Mouse (Mus musculus) CH12.LX (cell line): Measurements from ENCODE around the gene Fpgs. TPM values are rescaled to one million over a fixed set of nuclear protein-coding genes. Genes with fewer than 3 reads are reported as not detected.

ENCODE experiments used
- DNase-seq: peaks from one replicate; pipeline ENCODE4 v3.0.0-alpha.2; 2013; ENCODE audit errors: extremely low read depth
- H3K27ac ChIP-seq: 2 replicates; pipeline ENCODE4 v1.5.1; 2012; ENCODE audit warnings: low read depth, mild to moderate bottlenecking, control low read depth, moderate library complexity; ENCODE audit not compliant: insufficient read depth
- H3K27me3 ChIP-seq: replicated peaks from 2 replicates; pipeline ENCODE3; 2012; ENCODE audit warnings: inconsistent platforms
- H3K36me3 ChIP-seq, 2 experiments: replicated peaks in 1 of 2; 2 replicates each; pipeline versions ENCODE3 to v1.6.1; 2012; ENCODE audit warnings: inconsistent platforms in 1 of 2, low read length in 1 of 2, mild to moderate bottlenecking in 1 of 2, mixed read lengths in 1 of 2, moderate library complexity in 1 of 2; ENCODE audit not compliant: control insufficient read depth in 1 of 2, insufficient read depth in 1 of 2
- H3K4me1 ChIP-seq, 2 experiments: 2 replicates each; pipeline ENCODE4 v1.6.1; 2012; ENCODE audit warnings: inconsistent platforms in 1 of 2, moderate library complexity in 1 of 2; ENCODE audit not compliant: insufficient read depth in 2 of 2, control insufficient read depth in 1 of 2
- H3K4me2 ChIP-seq: 2 replicates; pipeline ENCODE4 v1.6.1; 2012; ENCODE audit warnings: low read depth, mild to moderate bottlenecking, control low read depth; ENCODE audit not compliant: poor library complexity, insufficient read depth, severe bottlenecking
- H3K4me3 ChIP-seq, 3 experiments: fragments of 150-350 bp in 1 of 3; sonication (generic) in 1 of 3; replicated peaks in 1 of 3; 2 replicates each; pipeline versions ENCODE3 to v1.5.1; 2011 to 2012; ENCODE audit warnings: low read depth in 2 of 3, low read length in 2 of 3, mild to moderate bottlenecking in 2 of 3, moderate library complexity in 2 of 3, control low read depth in 1 of 3, improper control_type of control experiment in 1 of 3, inconsistent platforms in 1 of 3, mixed read lengths in 1 of 3; ENCODE audit not compliant: poor library complexity in 1 of 3
- H3K79me2 ChIP-seq: replicated peaks from 2 replicates; pipeline ENCODE4 v1.6.1; 2012; ENCODE audit warnings: mild to moderate bottlenecking, moderate library complexity; ENCODE audit not compliant: control insufficient read depth, poor library complexity, insufficient read depth, severe bottlenecking; ENCODE audit errors: extremely low read depth
- H3K9ac ChIP-seq: 2 replicates; pipeline ENCODE4 v1.6.1; 2012; ENCODE audit warnings: low read depth, mild to moderate bottlenecking, control low read depth, moderate library complexity; ENCODE audit not compliant: insufficient read depth
- H3K9me3 ChIP-seq: replicated peaks from 2 replicates; pipeline ENCODE3; 2012; ENCODE audit warnings: low read length, inconsistent platforms, mixed read lengths
- BHLHE40 ChIP-seq: IDR thresholded peaks from 2 replicates; pipeline ENCODE4 v1.6.1; 2011; ENCODE audit warnings: mild to moderate bottlenecking, low read depth, low read length, improper control_type of control experiment
- CHD1 ChIP-seq: IDR thresholded peaks from 2 replicates; pipeline ENCODE4 v1.6.1; 2012; ENCODE audit warnings: low read depth, low read length, improper control_type of control experiment, inconsistent platforms
- CHD2 ChIP-seq: IDR thresholded peaks from 2 replicates; pipeline ENCODE4 v1.6.1; 2011; ENCODE audit warnings: low read length, improper control_type of control experiment
- E2F4 ChIP-seq: IDR thresholded peaks from 2 replicates; pipeline ENCODE4 v1.6.1; 2011; ENCODE audit warnings: low read depth, low read length, improper control_type of control experiment; ENCODE audit not compliant: insufficient replicate concordance
- ETS1 ChIP-seq: conservative IDR thresholded peaks from 2 replicates; pipeline ENCODE4 v1.6.1; 2012; ENCODE audit warnings: low read depth, mild to moderate bottlenecking, inconsistent platforms, low read length, improper control_type of control experiment, moderate library complexity
- GABPA ChIP-seq: IDR thresholded peaks from 2 replicates; pipeline ENCODE4 v1.6.1; 2012; ENCODE audit warnings: low read depth, low read length, improper control_type of control experiment, inconsistent platforms; ENCODE audit not compliant: insufficient replicate concordance
- HCFC1 ChIP-seq: IDR thresholded peaks from 2 replicates; pipeline ENCODE4 v1.6.1; 2012; ENCODE audit warnings: low read depth, mild to moderate bottlenecking, inconsistent platforms, low read length, improper control_type of control experiment
- IRF4 ChIP-seq: IDR thresholded peaks from 2 replicates; pipeline ENCODE4 v1.6.1; 2014; ENCODE audit warnings: low read depth, mild to moderate bottlenecking, inconsistent platforms, low read length, improper control_type of control experiment
- JUN ChIP-seq: IDR thresholded peaks from 2 replicates; pipeline ENCODE4 v1.6.1; 2011; ENCODE audit warnings: low read depth, mild to moderate bottlenecking, low read length, improper control_type of control experiment, moderate library complexity; ENCODE audit not compliant: insufficient read depth
- JUND ChIP-seq: conservative IDR thresholded peaks from 2 replicates; pipeline ENCODE4 v1.6.1; 2011; ENCODE audit warnings: low read depth, low read length, improper control_type of control experiment
- KAT2A ChIP-seq: IDR thresholded peaks from 2 replicates; pipeline ENCODE4 v1.6.1; 2012; ENCODE audit warnings: low read length, improper control_type of control experiment, inconsistent platforms; ENCODE audit not compliant: insufficient replicate concordance
- MAX ChIP-seq: IDR thresholded peaks from 2 replicates; pipeline ENCODE4 v1.6.1; 2011; ENCODE audit warnings: low read length, improper control_type of control experiment
- MYC ChIP-seq: IDR thresholded peaks from 2 replicates; pipeline ENCODE4 v1.6.1; 2011; ENCODE audit warnings: low read depth, mild to moderate bottlenecking, improper control_type of control experiment, low read length
- NELFE ChIP-seq: IDR thresholded peaks from 2 replicates; pipeline ENCODE4 v1.6.1; 2011; ENCODE audit warnings: low read depth, low read length, improper control_type of control experiment
- NRF1 ChIP-seq: IDR thresholded peaks from 2 replicates; pipeline ENCODE4 v1.6.1; 2014; ENCODE audit warnings: low read depth, mild to moderate bottlenecking, inconsistent platforms, low read length, improper control_type of control experiment, moderate library complexity
- POLR2A ChIP-seq: IDR thresholded peaks from 2 replicates; pipeline ENCODE4 v1.6.1; 2011; ENCODE audit warnings: low read depth, mild to moderate bottlenecking, improper control_type of control experiment, low read length
- POLR2AphosphoS2 ChIP-seq: IDR thresholded peaks from 2 replicates; pipeline ENCODE4 v1.6.1; 2011; ENCODE audit warnings: low read depth, low read length, improper control_type of control experiment
- RAD21 ChIP-seq: IDR thresholded peaks from 2 replicates; pipeline ENCODE4 v1.6.1; 2011; ENCODE audit warnings: low read depth, mild to moderate bottlenecking, low read length, improper control_type of control experiment, moderate library complexity
- RCOR1 ChIP-seq: conservative IDR thresholded peaks from 2 replicates; pipeline ENCODE4 v1.6.1; 2012; ENCODE audit warnings: low read depth, mild to moderate bottlenecking, inconsistent platforms, low read length, improper control_type of control experiment
- USF1 ChIP-seq: IDR thresholded peaks from 2 replicates; pipeline ENCODE4 v1.6.1; 2014; ENCODE audit warnings: low read depth, mild to moderate bottlenecking, inconsistent platforms, low read length, improper control_type of control experiment
- ZC3H11A ChIP-seq: IDR thresholded peaks from 2 replicates; pipeline ENCODE4 v1.6.1; 2012; ENCODE audit warnings: low read depth, mild to moderate bottlenecking, inconsistent platforms, low read length, improper control_type of control experiment
- ZKSCAN1 ChIP-seq: IDR thresholded peaks from 2 replicates; pipeline ENCODE4 v1.6.1; 2012; ENCODE audit warnings: low read depth, inconsistent platforms, low read length, improper control_type of control experiment, borderline replicate concordance
- ZMIZ1 ChIP-seq: IDR thresholded peaks from 2 replicates; pipeline ENCODE4 v1.6.1; 2012; ENCODE audit warnings: low read depth, mild to moderate bottlenecking, inconsistent platforms, low read length, improper control_type of control experiment
- ZNF384 ChIP-seq: IDR thresholded peaks from 2 replicates; pipeline ENCODE4 v1.6.1; 2012; ENCODE audit warnings: low read depth, low read length, improper control_type of control experiment, inconsistent platforms
- dilution Hi-C: fragments of 300-500 bp; cut with MboI; formaldehyde crosslinking; loops from 2 replicates; pipeline ENCODE4 v1.14.3; 2020; ENCODE audit warnings: low sequenced_read_pairs; ENCODE audit not compliant: extremely low pct_unique_long_range_greater_than_20kb, extremely low pct_ligation_motif_present
- in situ Hi-C: fragments of 300-500 bp; cut with MboI; formaldehyde crosslinking; loops from 3 replicates; pipeline ENCODE4 v1.14.3; 2019; ENCODE audit warnings: low sequenced_read_pairs, low pct_ligation_motif_present, low pct_unique_long_range_greater_than_20kb, mixed read lengths
- polyA plus RNA-seq: library from polyadenylated mRNA; unstranded; fragments of >175 nt; gene quantifications from 2 replicates; pipeline ENCODE4 v1.2.1, GENCODE M21; 2012; ENCODE audit warnings: low read depth; ENCODE audit not compliant: insufficient read length
- total RNA-seq, 2 experiments: library from RNA; depleted of rRNA; stranded (reverse); fragments of 300-350 nt in 1 of 2; fragments of >200 nt in 1 of 2; gene quantifications; 2 replicates each; pipeline ENCODE4 v1.2.3; 2012 to 2014

Fpgs gene
- total and polyA plus RNA-seq, 3 experiments: 31.8 to 59.2 (median 41.8) TPM

DNA sequence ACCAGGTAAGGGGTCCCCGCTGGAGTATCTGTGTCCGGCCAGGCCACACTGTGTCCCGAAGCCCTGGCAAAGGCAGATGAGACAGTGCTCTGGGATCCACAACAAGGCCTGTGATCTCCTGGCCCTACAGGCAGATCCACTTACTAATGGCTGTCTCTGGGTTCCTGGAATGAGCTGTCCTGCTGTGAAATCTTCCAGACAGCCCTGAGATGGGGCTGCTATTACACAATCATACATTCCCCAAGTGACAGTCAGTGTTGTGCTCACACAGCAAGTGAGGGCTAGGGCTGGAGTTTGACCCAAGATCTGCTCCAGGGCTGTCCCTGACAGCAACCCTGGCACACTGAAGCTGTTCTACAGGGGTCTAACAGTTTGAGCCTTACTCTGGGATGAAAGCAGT lies 18.1 kb downstream of the Fpgs start:
- H3K36me3 ChIP-seq: peaks cover 56 to 90% of the 10 kb centered on the region in 2 experiments
- TF ChIP-seq USF1: no peak
- no peak for TF ChIP-seq POLR2A
- TF ChIP-seq CHD2: no peak
- no peak for TF ChIP-seq JUN
- no peak for TF ChIP-seq KAT2A
- no peak for TF ChIP-seq BHLHE40
- no peak for TF ChIP-seq NRF1
- TF ChIP-seq ZC3H11A: no peak
- TF ChIP-seq ZKSCAN1: no peak
- no peak for TF ChIP-seq ETS1
- TF ChIP-seq E2F4: no peak
- TF ChIP-seq ZMIZ1: no peak
- no peak for TF ChIP-seq ZNF384
- TF ChIP-seq RAD21: no peak
- TF ChIP-seq HCFC1: no peak
- TF ChIP-seq NELFE: no peak
- H3K9me3 ChIP-seq: no peaks in the 10 kb centered on the region
- H3K4me2 ChIP-seq: no peak overlapping the region
- in situ Hi-C loops (no loop called here), dilution Hi-C loops (no loop called here)
- no peak for DNase-seq
- no peaks in the 10 kb centered on the region for H3K27me3 ChIP-seq
- no peak overlapping the region for H3K9ac ChIP-seq
- H3K4me1 ChIP-seq: peaks cover 3 to 13% of the 10 kb centered on the region in 2 experiments; a peak in 2 of 4 replicates
- H3K4me3 ChIP-seq: no peak overlapping the region
- H3K79me2 ChIP-seq: no peaks in the 10 kb centered on the region
- H3K27ac ChIP-seq: no peak overlapping the region

GRCm38 (mm10) chr2:32684681-32685428 lies 19.1 kb downstream of the Fpgs start:
- TF ChIP-seq RCOR1: no peak
- no peak for TF ChIP-seq NRF1
- TF ChIP-seq MAX: no peak
- TF ChIP-seq USF1: no peak
- no peak for TF ChIP-seq E2F4
- TF ChIP-seq ZNF384: no peak
- TF ChIP-seq IRF4: no peak
- TF ChIP-seq CHD1: no peak
- TF ChIP-seq CHD2: no peak
- no peak for TF ChIP-seq BHLHE40
- no peak for TF ChIP-seq POLR2AphosphoS2
- TF ChIP-seq GABPA: no peak
- no peak for TF ChIP-seq MYC
- TF ChIP-seq ETS1: no peak
- TF ChIP-seq JUND: no peak
- Histone ChIP-seq H3K79me2 (no peaks in the 10 kb centered on the region), H3K4me2 (no peak overlapping the region), H3K27me3 (no peaks in the 10 kb centered on the region), H3K4me3 (no peak overlapping the region), H3K9me3 (no peaks in the 10 kb centered on the region), H3K27ac (no peak overlapping the region), H3K4me1 (peaks cover 3 to 12% of the 10 kb centered on the region in 2 experiments; a peak in 2 of 4 replicates), H3K36me3 (peaks cover 56 to 88% of the 10 kb centered on the region in 2 experiments), H3K9ac (no peak overlapping the region)
- in situ Hi-C loops: loop anchor here (5.0 kb wide), 1 partner anchor 98 kb away; the partner anchor contains the start of gene St6galnac4
- dilution Hi-C loops: no loop called here
- no peak for DNase-seq
